Mouse (Mus musculus) bone marrow, adult 2 months (tissue): ENCODE data around the gene Ogg1.

Experiments
- CTCF ChIP-seq: fragments of 200-500 bp; IDR thresholded peaks from 2 replicates; pipeline ENCODE4 v1.5.1; 2011; ENCODE audit warnings: low read length, control low read depth; ENCODE audit not compliant: control insufficient read depth, insufficient read depth
- POLR2A ChIP-seq: fragments of 200-500 bp; IDR thresholded peaks from 2 replicates; pipeline ENCODE4 v1.6.1; 2011; ENCODE audit warnings: low read depth, mild to moderate bottlenecking, control low read depth, low read length, borderline replicate concordance; ENCODE audit not compliant: control insufficient read depth

DNA sequence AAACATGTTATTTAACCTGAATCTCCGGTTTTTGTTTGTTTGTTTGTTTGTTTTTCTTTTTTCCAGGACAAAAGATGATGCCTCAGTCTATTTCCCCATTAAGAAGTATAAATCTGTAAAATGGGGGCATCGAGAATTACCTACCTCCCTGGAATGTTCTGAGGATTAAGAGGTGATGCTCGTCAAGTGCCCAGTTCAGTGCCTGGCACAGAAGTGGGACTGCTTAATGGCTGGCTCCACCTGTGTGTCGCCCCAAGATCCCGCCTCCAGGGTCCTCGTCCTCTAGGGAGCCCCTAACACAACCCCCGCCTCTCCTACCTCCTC lies 50.4 kb downstream of the Ogg1 start:
- TF ChIP-seq POLR2A (no peak), CTCF (no peak)
